Mouse (Mus musculus) megakaryocyte, adult 5-6 weeks (primary cell): ENCODE results near the gene Olfr395. TPM values are rescaled to one million over a fixed set of nuclear protein-coding genes. Genes with fewer than 3 reads are reported as not detected.
"Not testable (repeated sequence)": the region's sequence is repeated elsewhere in the genome, so short reads cannot be mapped to it uniquely, and the experiment has no call there.

ENCODE experiments used
- ATAC-seq: 2 replicates; pipeline ENCODE4 v1.8.0; 2016; ENCODE audit warnings: mild to moderate bottlenecking, inconsistent platforms; ENCODE audit not compliant: poor library complexity, severe bottlenecking
- total RNA-seq, 2 experiments: library from RNA; stranded (forward) in 1 of 2; stranded (reverse) in 1 of 2; fragments of 153-499, 151-499 nt in 1 of 2; fragments of 221-1000, 200-1000 nt in 1 of 2; gene quantifications; 2 replicates each; pipeline versions ENCODE4 v1.2.3 to v1.2.4; 2015 to 2017

Gene Olfr395
- total RNA-seq (2015): not detected in 2 replicates
- total RNA-seq (2017): not detected in 2 replicates

DNA sequence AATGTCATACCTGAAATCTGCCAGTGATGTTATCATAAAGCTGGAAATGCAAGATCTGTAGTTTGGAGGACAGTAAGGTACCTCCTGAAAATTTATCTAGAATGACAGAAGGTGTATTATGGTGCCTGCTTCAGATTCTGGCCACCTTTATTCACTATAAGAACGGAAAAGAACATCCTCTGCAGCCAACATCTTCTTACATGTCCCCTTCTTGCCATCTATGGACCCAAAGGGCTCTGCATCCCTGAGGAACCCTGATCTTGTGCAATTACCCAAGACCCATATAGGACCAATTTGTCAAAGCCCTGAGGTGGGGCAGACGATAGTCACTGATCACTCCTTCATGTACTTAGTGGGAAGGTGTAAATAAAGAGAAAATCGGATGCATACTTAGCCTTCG lies at the start of gene Olfr395:
Gene Olfr395, minus strand, starts transcription at position 101 of the 400 bp plus-strand sequence.
- ATAC-seq: not testable (repeated sequence)

GRCm38 (mm10) chr11:73936377-73936776 lies 27.3 kb upstream of the Olfr395 start, which contains the start of gene Olfr23:
Olfr23 (plus strand) TSS chr11:73936677.
- ATAC-seq: no peak

DNA sequence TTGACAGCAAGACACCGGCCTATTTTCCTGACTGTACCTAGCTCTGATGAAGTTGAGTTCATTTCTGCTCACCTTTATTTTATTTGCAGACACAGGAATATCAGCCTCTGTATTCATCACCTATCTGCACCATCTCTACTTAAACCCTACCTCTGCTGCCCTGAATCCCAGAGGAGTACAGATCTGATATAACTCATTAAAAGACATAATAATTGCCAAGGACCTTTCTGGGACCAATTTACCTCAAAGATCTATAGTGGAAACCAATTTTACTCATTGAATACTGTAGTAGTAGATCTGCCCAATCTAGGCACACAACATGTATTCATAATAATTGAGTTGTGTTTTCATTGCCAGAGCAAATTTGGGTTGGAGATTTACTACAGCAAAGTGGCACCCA lies 18.4 kb downstream of the Olfr395 start, which contains the start of gene Olfr394:
Gene Olfr394, minus strand, starts transcription at position 101 of the 400 bp plus-strand sequence.
- no peak for ATAC-seq

Other genes with a start within 250 kb of the Olfr395 start
- not detected in 2 replicates for gene Zfp735, start 220.5 kb downstream of the Olfr395 start, total RNA-seq (2015)
- gene Zfp735, start 220.5 kb downstream of the Olfr395 start, total RNA-seq (2017): not detected in 2 replicates
- gene Olfr389, start 128.6 kb downstream of the Olfr395 start, total RNA-seq (2015): not detected in 2 replicates
- not detected in 2 replicates for gene Olfr389, start 128.6 kb downstream of the Olfr395 start, total RNA-seq (2017)
- not detected in 2 replicates for gene Olfr390, start 126.3 kb downstream of the Olfr395 start, total RNA-seq (2015)
- gene Olfr390, start 126.3 kb downstream of the Olfr395 start, total RNA-seq (2017): 0.04 TPM in 1 of 2 replicates, not detected in the other
- not detected in 2 replicates for gene Olfr391-ps, start 106.2 kb downstream of the Olfr395 start, total RNA-seq (2015)
- not detected in 2 replicates for gene Olfr391-ps, start 106.2 kb downstream of the Olfr395 start, total RNA-seq (2017)
- 0.04 TPM in 1 of 2 replicates, not detected in the other for gene Olfr392, start 92.2 kb downstream of the Olfr395 start, total RNA-seq (2015)
- gene Olfr392, start 92.2 kb downstream of the Olfr395 start, total RNA-seq (2017): not detected in 2 replicates
- not detected in 2 replicates for gene Olfr393, start 57.8 kb downstream of the Olfr395 start, total RNA-seq (2015)
- not detected in 2 replicates for gene Olfr393, start 57.8 kb downstream of the Olfr395 start, total RNA-seq (2017)
- gene Olfr394, start 18.5 kb downstream of the Olfr395 start, total RNA-seq (2015): not detected in 2 replicates
- gene Olfr394, start 18.5 kb downstream of the Olfr395 start, total RNA-seq (2017): not detected in 2 replicates
- not detected in 2 replicates for gene Olfr23, start 27.4 kb upstream of the Olfr395 start, total RNA-seq (2015)
- gene Olfr23, start 27.4 kb upstream of the Olfr395 start, total RNA-seq (2017): not detected in 2 replicates
- gene Olfr397, start 51.5 kb upstream of the Olfr395 start, total RNA-seq (2015): not detected in 2 replicates
- gene Olfr397, start 51.5 kb upstream of the Olfr395 start, total RNA-seq (2017): not detected in 2 replicates
- gene Olfr398, start 81.1 kb upstream of the Olfr395 start, total RNA-seq (2015): not detected in 2 replicates
- gene Olfr398, start 81.1 kb upstream of the Olfr395 start, total RNA-seq (2017): not detected in 2 replicates
- gene Olfr139, start 147.3 kb upstream of the Olfr395 start, total RNA-seq (2015): not detected in 2 replicates
- not detected in 2 replicates for gene Olfr139, start 147.3 kb upstream of the Olfr395 start, total RNA-seq (2017)
- gene Olfr399, start 147.3 kb upstream of the Olfr395 start, total RNA-seq (2015): not detected in 2 replicates
- gene Olfr399, start 147.3 kb upstream of the Olfr395 start, total RNA-seq (2017): not detected in 2 replicates
- gene Zfp616, start 160.7 kb upstream of the Olfr395 start, total RNA-seq (2015): not detected in 2 replicates
- gene Zfp616, start 160.7 kb upstream of the Olfr395 start, total RNA-seq (2017): not detected in 2 replicates
- gene Olfr401, start 204.4 kb upstream of the Olfr395 start, total RNA-seq (2015): not detected in 2 replicates
- not detected in 2 replicates for gene Olfr401, start 204.4 kb upstream of the Olfr395 start, total RNA-seq (2017)
- not detected in 2 replicates for gene Olfr402, start 244.2 kb upstream of the Olfr395 start, total RNA-seq (2015)
- gene Olfr402, start 244.2 kb upstream of the Olfr395 start, total RNA-seq (2017): not detected in 2 replicates